Mouse (Mus musculus) limb, embryonic 14.5 days (tissue): ENCODE measurements around the gene Dbnl. TPM values are rescaled to one million over a fixed set of nuclear protein-coding genes. Genes with fewer than 3 reads are reported as not detected.

Source experiments
- ATAC-seq: fragments of 200-750 bp; cut with Nextera tagmentation; 2 replicates; pipeline ENCODE4 v1.8.0; 2017; ENCODE audit warnings: low read depth, moderate number of reproducible peaks, moderate TSS enrichment; ENCODE audit not compliant: low FRiP score
- DNase-seq: peaks from one replicate; pipeline ENCODE4 v3.0.0-alpha.2; 2015; ENCODE audit warnings: low spot score
- H3K27ac ChIP-seq: fragments of 300-500 bp; sonication (generic); replicated peaks from 2 replicates; pipeline ENCODE4 v1.5.1; 2014; ENCODE audit warnings: low read depth, mild to moderate bottlenecking, low read length, moderate library complexity, mixed read lengths
- H3K27me3 ChIP-seq: fragments of 300-500 bp; sonication (generic); 2 replicates; pipeline ENCODE4 v1.6.1; 2014; ENCODE audit warnings: low read length, mixed read lengths; ENCODE audit not compliant: control insufficient read depth, insufficient read depth
- H3K36me3 ChIP-seq: fragments of 300-500 bp; sonication (generic); 2 replicates; pipeline ENCODE4 v1.6.1; 2014; ENCODE audit warnings: mild to moderate bottlenecking, low read length, moderate library complexity, mixed read lengths; ENCODE audit not compliant: control insufficient read depth, insufficient read depth
- H3K4me1 ChIP-seq: fragments of 300-500 bp; sonication (generic); 2 replicates; pipeline ENCODE4 v1.6.1; 2014; ENCODE audit warnings: antibody characterized with exemption, low read length, mixed read lengths; ENCODE audit not compliant: control insufficient read depth, insufficient read depth
- H3K4me2 ChIP-seq: fragments of 300-500 bp; sonication (generic); replicated peaks from 2 replicates; pipeline ENCODE4 v1.6.1; 2014; ENCODE audit warnings: low read depth, mild to moderate bottlenecking, low read length, moderate library complexity; ENCODE audit not compliant: severe bottlenecking
- H3K4me3 ChIP-seq: fragments of 300-500 bp; sonication (generic); replicated peaks from 2 replicates; pipeline ENCODE4 v1.5.1; 2014; ENCODE audit warnings: low read length
- H3K9ac ChIP-seq: fragments of 300-500 bp; sonication (generic); 2 replicates; pipeline ENCODE4 v1.6.1; 2014; ENCODE audit warnings: mild to moderate bottlenecking, low read depth, low read length, moderate library complexity; ENCODE audit not compliant: severe bottlenecking
- H3K9me3 ChIP-seq: fragments of 300-500 bp; sonication (generic); 2 replicates; pipeline ENCODE4 v1.6.1; 2016; ENCODE audit warnings: low read length; ENCODE audit not compliant: control insufficient read depth
- POLR2A ChIP-seq: fragments of 200-500 bp; IDR thresholded peaks from 2 replicates; pipeline ENCODE4 v1.8.0; 2012; ENCODE audit warnings: inconsistent platforms, mild to moderate bottlenecking, moderate library complexity, borderline replicate concordance; ENCODE audit not compliant: insufficient read depth, insufficient read length; ENCODE audit errors: extremely low read depth
- WGBS: fragments of 180-500 bp; shearing (Covaris S2); extraction: QIAGEN DNeasy Blood & Tissue Kit; methylation state at CpG from one replicate; pipeline ENCODE4 v1.1.7; 2014; 5-methylcytosine and 5-hydroxymethylcytosine counted together
- polyA plus RNA-seq, 2 experiments: library from polyadenylated mRNA; depleted of rRNA in 1 of 2; stranded (reverse) in 1 of 2; unstranded in 1 of 2; fragments of >200 nt; fragmentation: Nextera tagmentation in 1 of 2; extraction: Ambion mirVana in 1 of 2; gene quantifications; 2 replicates each; pipeline versions ENCODE4 v1.2.1 to v1.2.3; 2012 to 2014

Dbnl gene
- polyA plus RNA-seq, 2 experiments = 89.9 to 107 TPM

DNA sequence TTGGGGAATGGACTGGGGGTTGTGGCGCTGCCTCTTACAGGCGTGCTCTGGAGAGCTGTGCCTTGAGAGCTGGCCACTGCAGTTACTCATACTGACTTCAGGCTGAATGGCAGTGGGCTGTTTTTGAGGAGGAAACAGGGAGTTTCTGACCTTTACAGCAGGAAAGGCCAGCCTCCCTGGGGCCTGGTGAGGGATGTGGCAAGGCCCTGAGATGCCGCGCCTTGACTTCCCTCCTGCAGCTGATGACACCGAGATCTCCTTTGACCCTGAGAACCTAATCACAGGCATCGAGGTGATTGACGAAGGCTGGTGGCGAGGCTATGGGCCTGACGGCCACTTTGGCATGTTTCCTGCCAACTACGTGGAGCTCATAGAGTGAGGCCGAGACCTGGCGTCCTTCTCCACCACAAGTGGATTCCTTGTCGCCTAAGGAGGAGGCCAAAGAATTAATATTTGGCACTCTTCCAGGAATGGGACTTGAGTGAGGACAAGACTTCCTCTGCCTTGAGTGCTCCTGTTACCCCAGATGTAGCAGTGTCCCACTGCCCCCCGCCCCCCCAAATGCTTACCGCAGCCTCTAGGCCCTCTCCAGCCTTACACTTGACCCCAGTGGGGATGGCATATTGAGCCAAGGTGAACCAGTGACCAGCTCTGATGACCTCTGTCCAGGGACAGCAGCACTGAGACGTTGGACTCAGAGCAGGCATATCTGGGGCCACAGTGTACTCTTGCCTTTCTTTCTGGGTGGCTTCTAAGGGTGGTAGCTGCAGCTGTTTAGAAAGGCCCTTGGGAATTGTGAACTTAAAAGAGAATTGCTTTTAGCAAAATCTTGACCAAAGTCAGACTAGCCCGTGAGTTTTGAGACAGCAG lies 11.6 kb downstream of the Dbnl start:
- DNase-seq = no peak
- Histone ChIP-seq H3K4me2 (no peak overlapping the region), H3K4me3 (no peak overlapping the region), H3K9me3 (no peaks in the 10 kb centered on the region), H3K36me3 (peaks cover 63% of the 10 kb centered on the region), H3K27ac (no peak overlapping the region), H3K27me3 (no peaks in the 10 kb centered on the region), H3K9ac (no peak overlapping the region), H3K4me1 (peaks cover 8% of the 10 kb centered on the region)
- no peak for TF ChIP-seq POLR2A
- no peak for ATAC-seq
- 84% methylated on average over 17 of the region's 17 CpGs for WGBS

DNA sequence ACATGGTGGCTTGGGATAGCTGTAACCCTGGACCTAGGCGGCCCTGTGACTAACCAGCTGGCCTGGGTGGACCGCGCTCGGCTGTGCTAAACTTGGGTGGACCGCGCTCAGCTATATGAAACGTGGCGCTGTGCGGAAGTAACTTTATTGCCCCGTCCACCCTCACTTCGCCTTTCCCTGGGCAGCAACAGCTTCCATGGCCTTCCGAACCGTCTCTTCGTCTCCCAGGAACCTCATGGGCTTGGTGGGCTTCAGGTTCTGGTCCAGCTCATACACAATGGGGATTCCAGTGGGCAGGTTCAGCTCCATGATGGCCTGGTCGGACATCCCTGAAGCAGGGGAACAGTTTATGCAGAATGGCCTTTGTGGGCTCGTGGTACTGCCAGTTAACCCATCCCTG lies 13.2 kb downstream of the Dbnl start:
- Histone ChIP-seq H3K4me1 (peaks cover 8% of the 10 kb centered on the region), H3K27me3 (no peaks in the 10 kb centered on the region), H3K9ac (no peak overlapping the region), H3K27ac (no peak overlapping the region), H3K4me2 (no peak overlapping the region), H3K36me3 (peaks cover 48% of the 10 kb centered on the region), H3K4me3 (no peak overlapping the region), H3K9me3 (no peaks in the 10 kb centered on the region)
- WGBS = 94% methylated on average over 16 of the region's 16 CpGs
- no peak for ATAC-seq
- DNase-seq = no peak
- TF ChIP-seq POLR2A = no peak

DNA sequence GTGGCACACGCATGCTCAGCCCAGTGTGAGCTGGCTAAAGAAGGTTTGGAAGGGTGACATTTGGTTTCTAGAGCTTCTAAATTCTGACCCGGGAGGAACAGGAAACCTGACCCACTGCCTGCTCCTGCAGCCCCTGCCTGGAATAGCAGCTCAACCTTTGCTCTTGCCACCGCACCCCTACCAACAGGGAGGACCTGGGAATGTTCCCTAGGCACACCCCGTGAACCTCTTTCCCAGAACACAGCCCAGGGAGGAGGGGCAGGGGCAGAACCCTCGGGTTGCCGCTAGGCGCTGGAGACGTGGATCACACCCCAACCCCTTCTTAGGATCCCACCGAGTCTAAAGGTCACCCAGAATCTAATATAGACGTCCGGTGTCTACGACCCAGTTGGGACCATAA lies 13.7 kb downstream of the Dbnl start:
- Histone ChIP-seq H3K4me1 (peaks cover 8% of the 10 kb centered on the region), H3K4me2 (no peak overlapping the region), H3K9ac (0 out of 2 replicates have a peak overlapping the region, but pooled peaks have one; percentile 25), H3K27ac (no peak overlapping the region), H3K9me3 (no peaks in the 10 kb centered on the region), H3K4me3 (no peak overlapping the region), H3K36me3 (peaks cover 43% of the 10 kb centered on the region), H3K27me3 (no peaks in the 10 kb centered on the region)
- ATAC-seq = no peak
- no peak for DNase-seq
- 68% methylated on average over 12 of the region's 12 CpGs for WGBS
- no peak for TF ChIP-seq POLR2A

DNA sequence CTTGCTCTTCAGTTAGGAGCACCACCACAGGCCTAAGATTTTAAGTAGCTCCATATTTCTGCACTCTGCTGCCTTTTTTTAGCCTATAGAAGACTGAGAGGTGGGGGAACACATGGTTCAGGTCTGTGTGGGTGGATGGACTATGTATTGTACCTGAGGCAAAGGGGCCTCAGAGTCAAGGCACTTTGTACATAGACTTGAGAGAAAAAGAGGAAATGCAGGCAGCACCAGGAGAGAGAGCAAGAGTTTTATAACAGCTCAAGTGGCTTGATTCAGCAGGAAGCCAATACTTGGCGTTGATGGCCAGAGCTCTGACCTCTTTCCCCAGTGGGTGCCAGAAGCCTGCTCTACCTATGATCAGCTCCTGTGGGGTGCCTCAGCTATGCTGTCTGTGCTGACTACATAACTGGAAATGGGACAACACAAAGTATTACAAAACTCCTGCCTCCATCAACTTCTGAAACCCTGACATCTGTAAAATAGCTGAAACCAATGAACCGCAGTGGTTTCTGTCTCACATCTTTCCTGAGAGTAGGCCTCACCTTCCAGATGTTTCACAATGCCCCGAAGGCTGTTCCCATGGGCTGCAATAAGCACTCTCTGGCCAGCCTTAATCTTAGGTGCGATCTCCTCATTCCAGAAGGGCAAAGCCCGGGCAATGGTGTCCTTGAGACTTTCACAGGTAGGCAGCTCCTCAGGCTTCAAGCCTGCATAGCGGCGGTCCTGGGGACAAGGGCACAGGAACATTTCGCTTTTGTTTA lies 14.3 kb downstream of the Dbnl start:
- Histone ChIP-seq H3K4me3 (no peak overlapping the region), H3K4me1 (peaks cover 8% of the 10 kb centered on the region), H3K9ac (no peak overlapping the region), H3K4me2 (peak overlapping the region; percentile 25; the same call in 1 of the 2 replicates), H3K27me3 (no peaks in the 10 kb centered on the region), H3K36me3 (peaks cover 36% of the 10 kb centered on the region), H3K9me3 (no peaks in the 10 kb centered on the region), H3K27ac (0 out of 2 replicates have a peak overlapping the region, but pooled peaks have one; percentile 9)
- 64% methylated on average over 8 of the region's 8 CpGs for WGBS
- DNase-seq (no peak), ATAC-seq (0 out of 2 replicates have a peak, but pooled peaks have one; percentile 5)
- no peak for TF ChIP-seq POLR2A

DNA sequence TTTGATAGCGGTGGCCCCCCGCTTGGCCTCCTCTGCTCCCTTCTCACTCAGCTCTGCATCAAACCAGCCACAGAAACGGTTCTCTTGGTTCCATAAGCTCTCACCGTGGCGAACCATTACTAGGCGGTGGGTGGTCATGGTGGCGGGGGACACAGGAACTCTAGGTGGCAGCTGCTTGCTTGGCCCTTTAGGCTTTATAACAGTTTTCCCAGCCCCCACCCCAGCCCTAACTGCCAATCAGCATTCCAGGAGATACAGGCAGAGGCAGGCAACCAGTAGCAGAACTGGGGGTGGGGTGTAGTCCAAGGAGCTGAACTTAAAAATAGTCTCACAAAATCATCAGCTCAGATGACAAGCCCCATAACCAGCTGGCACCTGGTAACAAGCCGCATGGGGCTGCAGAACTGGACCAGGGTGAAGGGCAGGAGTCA lies 15.3 kb downstream of the Dbnl start, which contains the start of gene Pgam2:
Pgam2 (minus strand) TSS at position 183 of the 431 bp plus-strand sequence.
- Histone ChIP-seq H3K27me3 (no peaks in the 10 kb centered on the region), H3K27ac (0 out of 2 replicates have a peak within 1 kb of the TSS, but pooled peaks have one; percentile 9), H3K4me2 (peak within 1 kb of the TSS; percentile 25), H3K4me1 (peaks cover 8% of the 10 kb centered on the region), H3K36me3 (peaks cover 27% of the 10 kb centered on the region), H3K9me3 (no peaks in the 10 kb centered on the region), H3K9ac (0 out of 2 replicates have a peak within 1 kb of the TSS, but pooled peaks have one; percentile 9), H3K4me3 (no peak within 1 kb of the TSS)
- no peak for TF ChIP-seq POLR2A
- WGBS = 39% methylated on average over 8 of the region's 8 CpGs
- DNase-seq (peak; percentile 57), ATAC-seq (peak; percentile 64)
